Mouse (Mus musculus) kidney, postnatal 0 days (tissue): Measurements from ENCODE around the gene Bhlhe23. TPM values are rescaled to one million over a fixed set of nuclear protein-coding genes. Genes with fewer than 3 reads are reported as not detected.

Experiments
- ATAC-seq: fragments of 200-750 bp; cut with Nextera tagmentation; replicated peaks from 2 replicates; pipeline ENCODE4 v1.8.0; 2017; ENCODE audit warnings: low read depth, moderate number of reproducible peaks, moderate TSS enrichment, moderate library complexity; ENCODE audit not compliant: low FRiP score
- DNase-seq: peaks from one replicate; pipeline ENCODE4 v3.0.0-alpha.2; 2016; ENCODE audit warnings: low spot score
- H3K27ac ChIP-seq: fragments of 300-500 bp; sonication (generic); 2 replicates; pipeline ENCODE4 v1.5.1; 2014; ENCODE audit warnings: mild to moderate bottlenecking
- H3K27me3 ChIP-seq: fragments of 300-500 bp; sonication (generic); 2 replicates; pipeline ENCODE4 v1.6.1; 2014; ENCODE audit warnings: low read length, mixed read lengths; ENCODE audit not compliant: insufficient read depth
- H3K36me3 ChIP-seq: fragments of 300-500 bp; sonication (generic); 2 replicates; pipeline ENCODE4 v1.6.1; 2014; ENCODE audit warnings: low read length, mixed read lengths; ENCODE audit not compliant: insufficient read depth
- H3K4me1 ChIP-seq: fragments of 300-500 bp; sonication (generic); replicated peaks from 2 replicates; pipeline ENCODE4 v1.6.1; 2014; ENCODE audit warnings: antibody characterized with exemption, low read length, mixed read lengths; ENCODE audit not compliant: insufficient read depth
- H3K4me2 ChIP-seq: fragments of 300-500 bp; sonication (generic); 2 replicates; pipeline ENCODE4 v1.6.1; 2014; ENCODE audit warnings: mild to moderate bottlenecking, low read length, moderate library complexity, mixed read lengths
- H3K4me3 ChIP-seq: fragments of 300-500 bp; sonication (generic); replicated peaks from 2 replicates; pipeline ENCODE4 v1.5.1; 2014; ENCODE audit warnings: low read depth, low read length
- H3K9ac ChIP-seq: fragments of 300-500 bp; sonication (generic); 2 replicates; pipeline ENCODE4 v1.6.1; 2014; ENCODE audit warnings: low read depth, low read length
- H3K9me3 ChIP-seq: fragments of 300-500 bp; sonication (generic); replicated peaks from 2 replicates; pipeline ENCODE4 v1.6.1; 2016; ENCODE audit warnings: low read length, inconsistent platforms, mixed read lengths
- CTCF ChIP-seq: IDR thresholded peaks from 2 replicates; pipeline ENCODE4 v1.5.1; 2016; ENCODE audit warnings: antibody characterized with exemption, low read depth, mild to moderate bottlenecking, moderate library complexity
- WGBS: fragments of 180-500 bp; shearing (Covaris S2); extraction: QIAGEN DNeasy Blood & Tissue Kit; methylation state at CpG from one replicate; pipeline ENCODE4 v1.1.7; 2014; 5-methylcytosine and 5-hydroxymethylcytosine counted together
- polyA plus RNA-seq: library from polyadenylated mRNA; unstranded; fragments of >200 nt; fragmentation: Nextera tagmentation; extraction: Ambion mirVana; gene quantifications from 2 replicates; pipeline ENCODE4 v1.2.1, GENCODE M21; 2015

The Bhlhe23 gene
- polyA plus RNA-seq, 1 experiment from 2014 or later: not detected

GRCm38 (mm10) chr2:180745248-180745927 is 31.3 kb downstream of the Bhlhe23 start:
- Histone ChIP-seq H3K4me1 (no peaks in the 10 kb centered on the region), H3K9me3 (no peaks in the 10 kb centered on the region), H3K36me3 (no peaks in the 10 kb centered on the region), H3K4me2 (no peak overlapping the region), H3K27ac (no peak overlapping the region), H3K27me3 (no peaks in the 10 kb centered on the region), H3K4me3 (no peak overlapping the region), H3K9ac (no peak overlapping the region)
- ATAC-seq: peak; percentile 57
- peak; percentile 91 for DNase-seq
- peak; percentile 100 for TF ChIP-seq CTCF
- WGBS: 35% methylated on average over 17 of the region's 17 CpGs

- WGBS: 84% methylated on average over 2 of the region's 2 CpGs
- H3K36me3 ChIP-seq: no peaks in the 10 kb centered on the region
- DNase-seq (no peak), ATAC-seq (no peak)
- H3K4me3 ChIP-seq: no peak overlapping the region
- TF ChIP-seq CTCF: no peak
- no peak overlapping the region for H3K27ac ChIP-seq
- no peaks in the 10 kb centered on the region for H3K9me3 ChIP-seq
- no peak overlapping the region for H3K9ac ChIP-seq
- no peak overlapping the region for H3K4me2 ChIP-seq
- H3K27me3 ChIP-seq: no peaks in the 10 kb centered on the region
- H3K4me1 ChIP-seq: no peaks in the 10 kb centered on the region
These were observed 33.4 kb downstream of the Bhlhe23 start for GRCm38 (mm10) chr2:180743321-180743720.

- Histone ChIP-seq H3K9me3 (no peaks in the 10 kb centered on the region), H3K36me3 (no peaks in the 10 kb centered on the region), H3K4me1 (no peaks in the 10 kb centered on the region), H3K4me3 (no peak overlapping the region), H3K27me3 (no peaks in the 10 kb centered on the region), H3K27ac (no peak overlapping the region), H3K9ac (no peak overlapping the region), H3K4me2 (no peak overlapping the region)
- ATAC-seq (no peak), DNase-seq (no peak)
- TF ChIP-seq CTCF: no peak
- 87% methylated on average over 6 of the region's 6 CpGs for WGBS
These were observed 33.9 kb downstream of the Bhlhe23 start for GRCm38 (mm10) chr2:180742820-180743219.

- Histone ChIP-seq H3K27ac (no peak overlapping the region), H3K9me3 (no peaks in the 10 kb centered on the region), H3K4me1 (no peaks in the 10 kb centered on the region), H3K4me3 (no peak overlapping the region), H3K9ac (no peak overlapping the region), H3K27me3 (no peaks in the 10 kb centered on the region), H3K4me2 (no peak overlapping the region), H3K36me3 (no peaks in the 10 kb centered on the region)
- no peak for TF ChIP-seq CTCF
- no peak for ATAC-seq
- WGBS: 62% methylated on average over 7 of the region's 7 CpGs
- DNase-seq: no peak
These were observed 35.3 kb downstream of the Bhlhe23 start for GRCm38 (mm10) chr2:180741421-180741820.

- no peaks in the 10 kb centered on the region for H3K4me1 ChIP-seq
- H3K27ac ChIP-seq: no peak overlapping the region
- no peak overlapping the region for H3K4me2 ChIP-seq
- no peaks in the 10 kb centered on the region for H3K9me3 ChIP-seq
- no peak for TF ChIP-seq CTCF
- H3K27me3 ChIP-seq: no peaks in the 10 kb centered on the region
- no peak overlapping the region for H3K4me3 ChIP-seq
- no peak for DNase-seq
- H3K36me3 ChIP-seq: no peaks in the 10 kb centered on the region
- H3K9ac ChIP-seq: no peak overlapping the region
- 46% methylated on average over 3 of the region's 3 CpGs for WGBS
- no peak for ATAC-seq
These were observed 36.4 kb downstream of the Bhlhe23 start for GRCm38 (mm10) chr2:180740349-180740748.

GRCm38 (mm10) chr2:180737984-180738383 is 38.7 kb downstream of the Bhlhe23 start:
- no peak overlapping the region for H3K4me2 ChIP-seq
- H3K4me3 ChIP-seq: no peak overlapping the region
- no peak for TF ChIP-seq CTCF
- H3K9ac ChIP-seq: no peak overlapping the region
- ATAC-seq: no peak
- DNase-seq: no peak
- no peaks in the 10 kb centered on the region for H3K36me3 ChIP-seq
- no peaks in the 10 kb centered on the region for H3K9me3 ChIP-seq
- H3K27me3 ChIP-seq: no peaks in the 10 kb centered on the region
- WGBS: 70% methylated on average over 2 of the region's 2 CpGs
- H3K4me1 ChIP-seq: no peaks in the 10 kb centered on the region
- H3K27ac ChIP-seq: no peak overlapping the region

- H3K4me3 ChIP-seq: no peak overlapping the region
- H3K27me3 ChIP-seq: no peaks in the 10 kb centered on the region
- WGBS: 76% methylated on average over 7 of the region's 7 CpGs
- DNase-seq (no peak), ATAC-seq (no peak)
- H3K27ac ChIP-seq: no peak overlapping the region
- H3K9me3 ChIP-seq: no peaks in the 10 kb centered on the region
- no peaks in the 10 kb centered on the region for H3K36me3 ChIP-seq
- TF ChIP-seq CTCF: no peak
- no peak overlapping the region for H3K9ac ChIP-seq
- H3K4me1 ChIP-seq: no peaks in the 10 kb centered on the region
- H3K4me2 ChIP-seq: no peak overlapping the region
These were observed 41.5 kb downstream of the Bhlhe23 start for GRCm38 (mm10) chr2:180735232-180735631.
